Mouse (Mus musculus): ENCODE results near the gene 2610028H24Rik. TPM values are rescaled to one million over a fixed set of nuclear protein-coding genes. Genes with fewer than 3 reads are reported as not detected.

The 2610028H24Rik gene
- not detected in 2 replicates for polyA plus RNA-seq (2015; fragmentation: Nextera tagmentation; extraction: Ambion mirVana)

DNA sequence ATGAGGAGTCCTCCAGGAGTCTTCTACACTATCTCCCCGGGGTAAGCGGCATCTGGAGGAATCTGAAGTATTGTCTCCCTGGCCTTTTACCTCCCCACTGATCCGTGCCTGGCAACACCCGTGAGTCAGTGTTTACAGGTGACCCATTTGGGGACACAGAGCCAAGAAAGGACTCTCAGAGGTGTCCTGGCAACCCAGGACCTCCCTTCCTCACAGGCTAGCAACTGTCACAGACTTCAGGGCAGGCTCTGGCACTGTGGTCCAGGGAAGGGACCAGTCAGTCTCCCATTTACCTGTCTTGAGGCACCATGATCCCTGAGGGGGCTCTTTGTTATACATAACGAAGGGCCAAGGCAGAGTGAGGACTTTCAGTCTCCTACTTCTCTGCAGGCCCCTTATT, at the start of gene 2610028H24Rik:
TSS of gene 2610028H24Rik (plus strand) at position 231 of the 400 bp plus-strand sequence.
- no peaks in the 10 kb centered on the region for H3K4me1 ChIP-seq
- H3K27me3 ChIP-seq (replicated peaks), result no peaks in the 10 kb centered on the region
- H3K9ac ChIP-seq (replicated peaks), result no peak within 1 kb of the TSS
- no peak within 1 kb of the TSS for H3K4me2 ChIP-seq
- 58% methylated on average over 5 of the region's 5 CpGs for WGBS
- H3K27ac ChIP-seq (replicated peaks), result no peak within 1 kb of the TSS
- H3K4me3 ChIP-seq (replicated peaks), result no peak within 1 kb of the TSS
- ATAC-seq (ENCODE audit: low FRiP score), result no peak
- H3K9me3 ChIP-seq (replicated peaks), result no peaks in the 10 kb centered on the region
- no peaks in the 10 kb centered on the region for H3K36me3 ChIP-seq

DNA sequence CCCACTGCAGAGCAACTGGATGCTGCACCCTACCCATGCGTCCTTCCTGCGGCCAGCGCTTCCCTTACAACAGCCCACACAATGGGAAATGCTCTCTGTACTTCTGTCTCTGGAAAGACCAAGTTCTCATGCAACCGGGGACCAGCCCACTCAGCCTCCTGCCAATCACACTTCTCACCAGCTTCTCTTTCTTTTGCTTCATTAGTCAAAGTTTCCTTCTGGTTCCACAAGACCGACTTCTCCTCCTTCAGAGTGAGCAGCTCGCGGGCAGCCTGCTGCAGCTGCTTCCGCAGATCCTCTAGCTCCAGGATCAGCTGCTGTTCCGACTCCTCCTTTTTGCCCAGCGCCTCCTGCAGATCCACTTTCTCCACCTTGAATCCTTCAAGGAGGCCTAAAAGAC, 40.4 kb upstream of the 2610028H24Rik start:
- Histone ChIP-seq H3K27ac (replicated peaks) (no peak overlapping the region), H3K4me3 (replicated peaks) (no peak overlapping the region), H3K27me3 (replicated peaks) (no peaks in the 10 kb centered on the region), H3K9me3 (replicated peaks) (no peaks in the 10 kb centered on the region), H3K4me1 (no peaks in the 10 kb centered on the region), H3K4me2 (no peak overlapping the region), H3K9ac (replicated peaks) (no peak overlapping the region), H3K36me3 (peaks cover 79% of the 10 kb centered on the region)
- no peak for ATAC-seq (ENCODE audit: low FRiP score)
- 96% methylated on average over 10 of the region's 10 CpGs for WGBS

DNA sequence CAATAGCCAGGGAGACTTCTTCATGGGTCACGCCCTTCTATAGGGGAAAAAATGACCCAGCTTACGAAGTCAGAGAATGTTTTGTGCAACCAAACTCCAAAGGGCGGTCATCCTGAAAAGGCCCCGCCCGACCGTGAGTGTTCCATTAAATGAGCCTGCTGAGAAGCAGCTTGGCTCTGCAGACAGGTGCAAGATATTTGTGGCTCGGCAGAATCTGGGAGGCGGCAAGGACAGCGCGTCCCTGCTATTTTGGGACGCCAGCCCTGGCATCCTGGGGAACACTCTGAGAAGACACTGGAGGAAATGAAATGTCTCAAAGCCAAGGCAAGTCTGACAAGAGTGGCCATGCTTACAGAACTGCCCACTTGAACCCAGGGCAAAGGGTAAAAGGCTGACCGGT, 32.1 kb upstream of the 2610028H24Rik start:
- H3K27me3 ChIP-seq (replicated peaks), result no peaks in the 10 kb centered on the region
- ATAC-seq (ENCODE audit: low FRiP score), result no peak
- H3K4me2 ChIP-seq, result no peak overlapping the region
- no peak overlapping the region for H3K27ac ChIP-seq (replicated peaks)
- H3K9me3 ChIP-seq (replicated peaks), result no peaks in the 10 kb centered on the region
- H3K36me3 ChIP-seq, result peaks cover 84% of the 10 kb centered on the region
- H3K9ac ChIP-seq (replicated peaks), result no peak overlapping the region
- 91% methylated on average over 12 of the region's 12 CpGs for WGBS
- no peaks in the 10 kb centered on the region for H3K4me1 ChIP-seq
- no peak overlapping the region for H3K4me3 ChIP-seq (replicated peaks)

DNA sequence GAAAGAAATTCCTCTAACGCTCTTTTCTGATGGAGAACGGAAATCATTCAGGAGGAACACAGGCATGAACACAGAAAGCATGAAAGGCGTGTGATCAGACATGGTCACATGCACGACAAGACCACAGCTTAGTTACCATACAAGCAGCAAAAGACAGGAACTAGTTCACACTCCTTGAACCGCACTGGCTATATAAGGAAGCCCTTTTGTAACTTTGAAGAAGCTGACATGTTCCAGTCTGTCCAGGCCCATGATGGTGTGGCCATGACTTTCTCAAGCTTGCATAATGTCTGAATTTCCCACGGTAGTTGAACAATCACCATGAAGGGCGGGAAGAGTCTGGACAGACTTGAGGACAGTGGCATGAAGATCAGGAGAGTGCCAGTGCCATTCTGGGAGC, 23.2 kb upstream of the 2610028H24Rik start:
- H3K9me3 ChIP-seq (replicated peaks), result no peaks in the 10 kb centered on the region
- peaks cover 76% of the 10 kb centered on the region for H3K36me3 ChIP-seq
- H3K4me2 ChIP-seq, result no peak overlapping the region
- WGBS, result 97% methylated on average over 7 of the region's 7 CpGs
- ATAC-seq (ENCODE audit: low FRiP score), result no peak
- no peaks in the 10 kb centered on the region for H3K4me1 ChIP-seq
- no peaks in the 10 kb centered on the region for H3K27me3 ChIP-seq (replicated peaks)
- H3K4me3 ChIP-seq (replicated peaks), result no peak overlapping the region
- H3K9ac ChIP-seq (replicated peaks), result no peak overlapping the region
- H3K27ac ChIP-seq (replicated peaks), result no peak overlapping the region

- H3K4me1 ChIP-seq, result no peaks in the 10 kb centered on the region
- no peak overlapping the region for H3K27ac ChIP-seq (replicated peaks)
- no peaks in the 10 kb centered on the region for H3K27me3 ChIP-seq (replicated peaks)
- no peaks in the 10 kb centered on the region for H3K9me3 ChIP-seq (replicated peaks)
- H3K4me3 ChIP-seq (replicated peaks), result no peak overlapping the region
- peaks cover 91% of the 10 kb centered on the region for H3K36me3 ChIP-seq
- H3K9ac ChIP-seq (replicated peaks), result no peak overlapping the region
- H3K4me2 ChIP-seq, result no peak overlapping the region
- no peak for ATAC-seq (ENCODE audit: low FRiP score)
- WGBS, result 98% methylated on average over 11 of the region's 11 CpGs
These were observed 15.0 kb upstream of the 2610028H24Rik start for GRCm38 (mm10) chr10:76433925-76434324.

GRCm38 (mm10) chr10:76439107-76439890, 9.6 kb upstream of the 2610028H24Rik start:
- 96% methylated on average over 9 of the region's 9 CpGs for WGBS
- H3K4me1 ChIP-seq, result peaks cover 22% of the 10 kb centered on the region
- no peak overlapping the region for H3K9ac ChIP-seq (replicated peaks)
- no peak overlapping the region for H3K4me2 ChIP-seq
- H3K9me3 ChIP-seq (replicated peaks), result no peaks in the 10 kb centered on the region
- H3K27ac ChIP-seq (replicated peaks), result no peak overlapping the region
- H3K36me3 ChIP-seq, result peaks cover 56% of the 10 kb centered on the region
- H3K27me3 ChIP-seq (replicated peaks), result no peaks in the 10 kb centered on the region
- H3K4me3 ChIP-seq (replicated peaks), result no peak overlapping the region
- ATAC-seq (ENCODE audit: low FRiP score), result no peak

- Histone ChIP-seq H3K4me3 (replicated peaks) (no peak within 1 kb of the TSS), H3K4me1 (peaks cover 22% of the 10 kb centered on the region), H3K4me2 (no peak within 1 kb of the TSS), H3K9ac (replicated peaks) (no peak within 1 kb of the TSS), H3K36me3 (peaks cover 47% of the 10 kb centered on the region), H3K27me3 (replicated peaks) (no peaks in the 10 kb centered on the region), H3K9me3 (replicated peaks) (no peaks in the 10 kb centered on the region), H3K27ac (replicated peaks) (no peak within 1 kb of the TSS)
- ATAC-seq (ENCODE audit: low FRiP score), result no peak
- 95% methylated on average over 17 of the region's 17 CpGs for WGBS
These were observed 8.6 kb upstream of the 2610028H24Rik start, which contains the start of gene AC141477.1 for GRCm38 (mm10) chr10:76440281-76440680. AC141477.1 (minus strand) TSS chr10:76440444.

DNA sequence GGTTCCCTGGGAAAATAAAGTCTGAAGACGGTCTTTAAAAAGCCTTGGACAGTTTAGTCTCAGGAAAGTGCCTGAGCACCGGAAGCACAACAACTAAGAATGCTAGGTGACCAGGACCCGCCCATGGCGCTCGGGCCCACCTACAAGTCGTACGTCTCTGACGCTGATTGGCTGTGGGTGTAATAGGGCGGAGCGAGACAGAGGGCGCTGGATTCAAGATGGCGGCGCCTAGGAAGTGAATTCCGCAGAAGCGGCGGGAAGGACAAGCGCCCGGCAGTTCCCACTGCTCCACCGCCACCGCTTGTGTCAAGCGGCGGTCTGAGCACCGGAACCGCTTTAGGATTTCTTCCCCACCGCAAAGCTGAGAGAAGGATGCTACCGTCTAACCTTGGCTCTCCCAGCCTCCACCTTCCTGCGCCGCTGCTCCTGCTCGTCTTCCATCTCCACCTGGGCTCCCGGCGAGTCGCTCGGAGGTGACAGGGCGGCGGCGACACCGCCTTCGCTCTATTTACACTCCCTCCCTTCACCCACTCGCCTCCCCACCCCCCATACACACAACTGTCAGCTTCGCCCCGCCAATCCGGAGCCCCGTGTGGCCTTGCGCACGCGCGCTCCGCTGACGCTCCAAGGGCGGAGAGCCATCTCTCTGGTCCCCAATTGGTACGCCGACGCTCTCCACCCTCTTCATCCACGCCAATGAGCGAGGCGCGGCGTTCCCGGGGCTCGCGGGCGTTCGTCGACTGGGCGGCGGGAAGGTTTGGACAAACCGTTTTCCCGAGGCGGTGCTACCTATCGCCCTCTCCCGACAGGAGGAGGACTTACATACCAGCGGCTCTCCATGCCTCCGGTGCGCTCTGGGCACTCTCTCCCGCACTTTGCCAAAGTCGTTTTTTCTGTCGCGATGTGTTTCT, 6.4 kb upstream of the 2610028H24Rik start, which contains the start of gene Pcnt:
TSS of gene Pcnt (minus strand) at position 609 of the 911 bp plus-strand sequence.
- Histone ChIP-seq H3K27ac (replicated peaks) (peak within 1 kb of the TSS; percentile 94), H3K4me3 (replicated peaks) (peak within 1 kb of the TSS; percentile 99), H3K36me3 (peaks cover 26% of the 10 kb centered on the region), H3K9me3 (replicated peaks) (no peaks in the 10 kb centered on the region), H3K9ac (replicated peaks) (peak within 1 kb of the TSS; percentile 72), H3K4me2 (peak within 1 kb of the TSS; percentile 85), H3K4me1 (peaks cover 22% of the 10 kb centered on the region), H3K27me3 (replicated peaks) (no peaks in the 10 kb centered on the region)
- under 1% methylated on average over 78 of the region's 78 CpGs for WGBS
- ATAC-seq (ENCODE audit: low FRiP score), result peak; percentile 100

DNA sequence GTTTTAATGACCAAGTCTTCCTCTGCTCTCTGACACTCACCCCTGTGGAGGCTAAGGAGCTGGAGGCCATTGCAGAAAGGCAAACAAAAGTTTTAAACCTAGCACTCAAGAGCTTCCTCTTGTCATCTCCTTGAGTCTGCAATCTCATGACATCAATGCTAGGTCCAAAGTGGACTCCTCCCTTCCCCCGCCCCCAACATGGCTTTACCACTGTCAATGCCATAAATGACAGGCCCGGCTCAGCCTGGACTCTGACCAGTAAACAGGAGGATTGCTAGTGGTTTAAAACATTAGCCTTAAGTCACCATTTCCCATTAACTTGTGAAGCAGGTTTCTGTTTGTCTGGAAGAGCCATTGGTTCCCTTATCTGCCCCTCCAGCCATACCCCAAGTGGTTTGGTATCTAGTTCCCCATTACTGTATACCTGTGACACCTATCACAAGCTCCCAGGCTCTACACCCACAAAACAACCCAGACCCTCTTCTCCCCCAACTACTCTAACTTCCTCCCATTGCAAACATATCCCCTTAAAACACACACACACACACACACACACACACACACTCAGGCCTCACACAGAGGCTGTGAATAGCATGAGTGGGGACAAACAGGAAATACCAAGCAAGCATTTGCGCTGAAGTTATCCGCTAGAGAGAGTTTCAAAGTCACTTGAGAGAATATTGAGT, 2.7 kb upstream of the 2610028H24Rik start:
- H3K4me3 ChIP-seq (replicated peaks), result no peak overlapping the region
- no peak for ATAC-seq (ENCODE audit: low FRiP score)
- 77% methylated on average over 4 of the region's 4 CpGs for WGBS

DNA sequence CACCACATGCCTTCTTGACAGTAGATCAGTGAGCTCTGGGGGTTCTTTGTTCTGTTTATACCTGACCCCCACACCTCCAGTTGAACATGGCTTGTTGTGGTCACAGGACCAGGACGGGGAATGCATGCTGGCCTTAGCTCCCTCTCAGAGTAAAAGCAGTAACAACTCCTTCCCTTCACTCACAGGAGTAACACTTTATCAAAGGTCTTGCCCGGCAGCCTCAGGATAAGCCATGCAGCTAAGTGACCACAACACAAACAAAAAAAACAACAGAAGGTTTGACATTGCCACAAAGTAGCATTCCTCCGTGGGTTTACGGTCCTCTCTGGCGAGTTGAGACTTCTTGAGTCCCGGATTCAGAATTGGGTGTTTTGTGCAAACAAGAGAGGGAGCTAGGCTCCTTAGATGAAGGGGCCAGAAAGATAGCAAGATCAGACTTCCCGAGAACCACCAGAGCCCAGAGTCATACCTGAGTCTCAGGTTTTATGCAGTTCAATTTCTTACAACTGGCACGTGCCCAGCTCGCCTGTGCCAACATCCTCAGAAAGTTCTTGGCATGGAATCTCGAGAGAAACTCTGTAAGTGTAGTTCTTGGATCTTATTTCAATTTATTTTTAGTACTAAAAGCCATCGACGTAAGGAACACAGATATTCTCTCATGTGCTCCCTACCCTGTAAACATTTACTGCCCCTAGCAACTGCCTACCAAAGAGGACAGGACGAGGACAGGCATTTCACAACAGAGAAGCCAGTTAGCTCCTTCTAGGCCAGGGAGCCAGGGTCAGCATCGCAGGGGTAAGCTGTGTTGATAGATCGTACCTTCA, 1.3 kb upstream of the 2610028H24Rik start:
- 84% methylated on average over 15 of the region's 15 CpGs for WGBS
- Histone ChIP-seq H3K4me1 (peaks cover 10% of the 10 kb centered on the region), H3K4me3 (replicated peaks) (no peak overlapping the region), H3K36me3 (no peaks in the 10 kb centered on the region), H3K4me2 (no peak overlapping the region), H3K9ac (replicated peaks) (no peak overlapping the region), H3K27me3 (replicated peaks) (no peaks in the 10 kb centered on the region), H3K9me3 (replicated peaks) (no peaks in the 10 kb centered on the region), H3K27ac (replicated peaks) (no peak overlapping the region)
- ATAC-seq (ENCODE audit: low FRiP score), result no peak

More for the DNA sequence above, 2.7 kb upstream of the 2610028H24Rik start:
- no peaks in the 10 kb centered on the region for H3K9me3 ChIP-seq (replicated peaks)
- no peak overlapping the region for H3K9ac ChIP-seq (replicated peaks)
- no peaks in the 10 kb centered on the region for H3K27me3 ChIP-seq (replicated peaks)
- no peaks in the 10 kb centered on the region for H3K36me3 ChIP-seq
- H3K4me2 ChIP-seq, result no peak overlapping the region
- H3K4me1 ChIP-seq, result peaks cover 18% of the 10 kb centered on the region
- H3K27ac ChIP-seq (replicated peaks), result no peak overlapping the region

Measured in neural tube, embryonic 15.5 days (tissue).